Mouse (Mus musculus) left cerebral cortex, postnatal 25 days (tissue): ENCODE results near the gene Gpc4. TPM values are rescaled to one million over a fixed set of nuclear protein-coding genes. Genes with fewer than 3 reads are reported as not detected.

ENCODE experiments used
- DNase-seq, 2 experiments: peaks; one replicate each; pipeline ENCODE4 v3.0.0; 2022; ENCODE audit warnings: low spot score in 2 of 2, mixed read lengths in 1 of 2
- intact Hi-C: fragments of 180-260 bp; cut with DNase I; formaldehyde crosslinking; loops from one replicate; pipeline ENCODE4 v1.15.1; 2025
- total RNA-seq, 2 experiments: library from RNA; stranded (reverse); gene quantifications; 2 replicates each; pipeline ENCODE4 v1.2.3; 2021

The Gpc4 gene
- total RNA-seq, 2 experiments from 2014 or later = 21.2 to 23.0 TPM

GRCm38 (mm10) chrX:52053416-52053815, 111.6 kb downstream of the Gpc4 start:
- intact Hi-C loops = no loop called here

GRCm38 (mm10) chrX:52052011-52052410, 113.0 kb downstream of the Gpc4 start:
- intact Hi-C loops = no loop called here
- DNase-seq = no peak

More at GRCm38 (mm10) chrX:52053416-52053815, 111.6 kb downstream of the Gpc4 start:
- DNase-seq = no peak

GRCm38 (mm10) chrX:52050941-52051340, 114.1 kb downstream of the Gpc4 start:
- intact Hi-C loops = no loop called here
- no peak for DNase-seq

- intact Hi-C loops = no loop called here
Measured at GRCm38 (mm10) chrX:52039875-52040274, 125.2 kb downstream of the Gpc4 start.

GRCm38 (mm10) chrX:52030146-52030545, 134.9 kb downstream of the Gpc4 start:
- DNase-seq = no peak
- intact Hi-C loops = no loop called here

More at GRCm38 (mm10) chrX:52039875-52040274, 125.2 kb downstream of the Gpc4 start:
- no peak for DNase-seq

GRCm38 (mm10) chrX:52017660-52018059, 147.4 kb downstream of the Gpc4 start:
- intact Hi-C loops = no loop called here
- no peak for DNase-seq

Other genes starting within 250 kb of the Gpc4 start
- gene 1700080O16Rik, start 192.5 kb downstream of the Gpc4 start, total RNA-seq = not detected